Mouse (Mus musculus): ENCODE measurements around the gene Gm10985.
A peak's percentile ranks its signal among the peaks of the same experiment; 100 is the strongest.

The Gm10985 gene

DNA sequence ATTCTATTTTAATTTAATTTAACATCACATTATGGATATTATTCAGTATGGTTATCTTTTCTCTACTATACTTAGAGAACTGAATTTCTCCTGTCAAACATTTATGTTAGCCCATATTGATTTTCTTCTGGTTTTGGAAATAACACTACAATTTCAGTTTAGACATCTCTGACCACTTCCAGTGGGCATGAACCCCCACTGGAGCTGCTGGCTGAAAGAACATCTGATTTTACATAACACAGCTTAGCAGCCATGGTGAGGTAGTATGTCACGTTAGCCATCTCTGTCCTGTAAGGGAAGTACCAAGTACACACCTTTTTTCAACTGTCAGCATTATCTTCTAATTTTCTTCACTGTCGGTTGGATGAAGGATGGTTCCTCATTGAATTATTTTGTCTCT lies at the start of gene Gm10985:
TSS of gene Gm10985 (plus strand) at position 301 of the 400 bp plus-strand sequence.
- no peak for DNase-seq

DNA sequence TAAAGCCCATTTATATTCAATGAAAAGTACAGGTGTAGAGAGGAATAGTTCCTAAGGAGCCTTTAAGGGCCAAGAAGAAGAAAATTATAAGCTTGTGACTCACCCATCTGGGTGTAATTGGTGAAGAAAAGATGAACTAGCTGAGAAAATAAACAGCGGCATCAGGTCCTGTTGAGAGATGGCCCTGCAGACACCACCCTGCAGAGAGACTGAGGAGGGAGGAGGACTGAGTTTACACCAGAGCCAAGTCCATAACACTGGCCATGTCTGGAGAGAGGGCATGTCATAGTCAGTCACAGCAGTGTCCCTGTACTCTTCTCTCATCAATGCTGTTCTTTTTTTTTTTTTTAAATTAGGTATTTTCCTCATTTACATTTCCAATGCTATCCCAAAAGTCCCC lies 48.0 kb upstream of the Gm10985 start:
- DNase-seq, result peak; percentile 56 to 63

DNA sequence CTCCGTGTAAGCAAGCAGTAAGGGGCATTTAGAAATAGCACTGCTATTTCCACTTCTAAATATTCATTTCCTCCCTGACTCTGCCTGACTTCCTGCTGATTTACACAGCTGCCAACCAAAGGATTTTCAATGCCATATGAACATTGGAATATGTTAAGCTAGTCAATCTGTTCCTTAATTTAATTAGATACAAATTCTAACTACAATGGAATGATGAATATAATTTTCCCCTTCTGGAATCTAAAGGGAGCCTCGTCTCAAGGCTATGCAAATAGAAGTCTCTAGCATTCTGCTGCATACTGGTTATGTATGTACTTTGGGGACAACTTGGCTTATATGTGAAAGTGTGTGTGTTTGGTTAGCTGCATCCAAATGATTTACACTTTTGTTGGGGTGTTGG lies 45.2 kb upstream of the Gm10985 start:
- peak in 1 of 2 experiments; percentile 25 for DNase-seq

DNA sequence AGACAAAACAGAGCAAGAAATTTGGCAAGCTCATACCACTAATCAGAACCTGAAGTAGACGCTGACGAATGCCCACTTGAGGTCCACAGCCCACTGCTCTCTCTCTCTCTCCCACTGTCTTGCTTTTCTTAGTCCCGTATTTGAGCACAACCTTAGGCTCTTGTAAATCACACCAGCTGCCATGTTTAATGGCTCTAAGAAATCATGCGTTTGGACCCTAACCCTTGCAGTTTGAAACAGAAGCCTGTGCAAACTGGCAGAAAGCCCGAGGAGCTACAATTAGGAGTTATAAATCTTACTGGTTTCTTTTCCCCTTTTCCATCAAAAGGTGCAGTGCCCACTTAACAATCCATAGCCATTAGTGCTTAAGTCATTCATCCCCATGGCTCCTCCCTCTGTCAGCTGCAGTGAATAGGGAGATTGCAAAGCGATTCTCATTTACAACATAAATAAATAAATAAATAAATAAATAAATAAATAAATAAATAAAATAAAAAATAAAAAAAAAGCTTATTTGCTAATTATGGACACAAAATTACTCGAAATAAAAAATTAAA lies 31.4 kb upstream of the Gm10985 start:
- DNase-seq, result no peak

DNA sequence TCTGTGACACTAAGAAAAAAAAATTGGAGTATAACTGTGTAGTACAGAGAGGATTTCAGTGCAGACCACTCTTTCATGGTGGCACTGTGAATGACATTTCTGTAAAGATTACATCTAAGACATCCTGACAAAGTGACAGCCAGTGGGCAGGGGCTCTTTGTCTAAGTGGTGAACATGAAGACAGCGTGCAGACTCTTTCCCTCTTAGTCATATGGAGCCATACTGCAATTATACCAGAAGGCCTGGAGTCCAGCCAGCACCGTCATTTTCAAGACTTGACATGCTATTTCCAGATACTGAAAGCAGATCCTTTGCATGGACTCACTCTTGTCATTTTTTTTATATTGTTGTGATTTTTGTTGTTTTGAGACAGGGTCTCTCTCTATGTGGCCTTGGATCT lies 10.6 kb upstream of the Gm10985 start:
- peak in 1 of 2 experiments; percentile 5 for DNase-seq

DNA sequence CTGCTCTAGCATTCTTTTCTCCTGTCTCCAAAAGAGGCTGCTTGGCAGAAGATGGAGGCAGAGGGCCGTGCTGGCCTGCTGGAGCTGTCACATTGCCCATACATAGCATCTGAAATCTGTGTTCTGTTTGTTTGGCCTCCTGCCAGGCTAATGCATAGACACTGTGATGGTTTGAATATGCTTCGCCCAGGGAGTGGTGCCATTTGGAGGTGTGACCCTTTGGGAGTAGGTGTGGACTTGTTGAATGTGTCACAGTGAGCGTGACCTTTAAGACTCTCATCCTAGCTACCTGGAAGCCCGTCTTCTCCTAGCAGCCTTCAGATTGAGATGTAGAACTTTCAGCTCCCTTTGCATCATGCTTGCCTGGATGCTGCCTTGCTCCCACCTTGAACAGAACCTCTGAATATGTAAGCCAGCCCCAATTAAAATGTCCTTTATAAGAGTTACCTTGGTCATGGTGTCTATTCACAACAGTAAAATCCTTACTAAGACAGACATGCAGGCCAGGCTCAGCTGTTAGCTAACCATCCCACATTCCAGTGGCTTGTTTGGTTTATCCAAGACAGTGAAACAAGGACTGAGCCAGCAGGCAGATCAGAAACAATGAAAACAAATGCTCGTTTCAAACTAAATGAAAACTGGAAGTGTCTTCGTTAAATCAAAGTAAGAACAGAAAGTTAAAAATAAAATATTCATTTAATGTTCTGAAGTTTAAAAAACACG lies 1.5 kb downstream of the Gm10985 start:
- DNase-seq, result peak in 1 of 2 experiments; percentile 3

DNA sequence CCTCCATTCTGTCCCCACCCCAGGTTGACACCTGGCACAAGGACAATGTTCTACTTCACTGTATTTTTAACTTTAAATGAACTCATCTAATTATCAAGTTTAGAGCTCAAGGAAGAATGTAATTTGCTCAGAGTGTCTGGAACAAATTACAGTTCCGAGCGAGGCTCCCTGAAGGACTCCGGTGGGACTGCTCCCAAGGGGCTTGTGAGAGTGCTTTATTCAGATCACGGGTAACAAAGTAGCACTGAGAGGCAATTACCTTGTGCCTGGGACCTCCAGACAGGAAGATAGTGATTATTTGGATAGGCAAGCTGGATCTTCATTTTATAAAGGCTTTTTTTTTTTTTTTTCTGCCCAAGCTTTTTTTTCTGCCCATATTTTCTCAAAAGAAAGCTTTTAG lies 2.8 kb downstream of the Gm10985 start:
- no peak for DNase-seq

DNA sequence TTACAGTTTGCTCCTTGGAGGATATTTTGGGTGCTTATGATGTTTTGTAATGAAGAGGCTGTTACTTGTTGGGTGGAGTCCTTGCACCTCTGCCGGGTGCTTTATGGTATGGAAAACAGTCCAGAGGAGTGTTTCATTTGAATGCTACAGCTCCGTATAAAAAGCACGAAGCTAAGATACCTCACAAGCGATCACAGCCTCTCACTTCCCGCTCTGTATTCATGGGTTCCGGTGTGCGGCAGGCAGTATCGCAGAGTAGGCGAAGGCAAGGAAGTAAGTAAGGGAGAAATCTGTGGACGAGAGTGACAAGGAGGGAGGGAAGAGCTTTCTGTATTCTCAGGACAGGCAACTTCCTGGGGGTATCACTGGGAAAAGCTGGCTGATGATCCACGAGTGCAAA lies 3.4 kb downstream of the Gm10985 start:
- no peak for DNase-seq

DNA sequence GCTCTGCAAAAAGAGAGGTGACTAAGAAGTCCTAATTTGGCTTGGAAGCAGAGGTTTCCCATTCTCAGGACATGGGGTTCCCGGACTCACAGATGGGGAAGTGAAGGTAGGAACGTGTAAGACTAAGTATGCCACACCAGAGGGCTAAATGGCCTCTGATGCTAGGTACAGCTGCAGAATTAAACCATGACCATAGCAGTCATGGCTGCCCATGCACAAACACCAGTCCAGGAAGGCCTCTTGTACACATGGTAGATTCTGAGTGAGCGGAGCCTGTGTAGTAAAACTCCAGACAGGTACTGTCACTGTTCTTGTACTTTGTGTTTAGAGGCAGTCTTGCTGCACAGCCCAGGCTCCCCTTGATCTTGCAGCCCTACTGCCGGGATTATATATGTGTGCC lies 9.4 kb downstream of the Gm10985 start:
- DNase-seq, result no peak

DNA sequence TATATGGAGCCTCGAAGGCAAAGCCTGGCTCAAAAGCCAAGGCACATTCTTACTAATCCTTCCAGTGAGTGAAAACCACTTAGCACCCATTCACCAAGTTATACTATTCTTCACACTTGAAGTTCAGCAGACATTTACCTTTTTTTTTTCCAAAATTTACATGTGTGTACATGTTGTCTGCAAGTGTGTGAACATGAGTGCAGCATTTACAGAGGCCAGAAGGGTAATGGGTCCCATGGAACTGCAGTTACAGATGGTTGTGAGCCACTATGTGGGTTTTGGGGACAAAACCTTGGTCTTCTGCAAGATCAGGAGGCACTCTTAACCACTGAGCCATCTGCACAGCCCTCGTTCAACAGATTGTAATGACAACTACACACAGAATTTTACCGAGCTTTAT lies 9.9 kb downstream of the Gm10985 start:
- DNase-seq, result no peak

DNA sequence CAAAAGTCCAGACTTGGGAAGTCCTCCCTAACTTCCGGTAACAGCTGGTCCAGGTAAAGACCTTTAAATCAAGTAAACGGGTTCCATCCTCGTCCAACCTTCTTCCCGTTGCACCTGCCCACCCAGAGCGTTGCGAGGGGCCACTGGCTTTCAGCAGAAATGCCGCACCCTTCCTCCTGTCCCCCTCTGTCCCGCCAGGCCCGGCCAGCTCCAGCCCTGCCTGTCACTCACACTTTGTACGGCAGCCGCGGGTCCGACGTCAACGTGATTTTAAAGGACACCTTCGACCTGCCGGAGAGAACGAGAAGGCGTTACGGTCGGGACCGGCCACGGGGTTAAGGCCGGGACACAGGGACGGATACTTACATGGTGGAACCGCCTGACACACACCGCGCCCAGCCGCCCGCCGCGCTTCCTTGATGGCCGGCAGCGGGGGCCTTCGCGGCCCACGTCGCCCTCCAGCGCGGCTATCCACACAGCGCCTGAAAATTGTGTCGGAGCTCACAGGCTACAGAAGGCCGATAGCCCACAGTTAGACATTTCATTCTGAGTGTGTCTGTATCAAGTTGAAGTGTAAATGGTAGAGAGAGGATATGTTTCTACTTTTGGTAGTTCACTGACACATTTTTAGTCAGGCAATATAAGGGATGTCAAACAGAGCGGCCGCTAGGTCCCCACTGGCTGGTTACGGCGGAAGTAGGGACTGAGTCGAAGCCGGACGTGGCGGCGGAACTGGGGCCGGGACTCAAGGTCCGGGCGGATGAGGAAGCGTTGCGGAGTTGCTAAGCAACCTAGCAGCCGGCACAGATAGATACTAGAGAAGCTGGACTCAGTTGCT lies 18.7 kb downstream of the Gm10985 start, which contains the start of gene Ufm1:
TSS of gene Ufm1 (minus strand) at position 448 of the 838 bp plus-strand sequence.
- DNase-seq, result peak; percentile 93 to 96

DNA sequence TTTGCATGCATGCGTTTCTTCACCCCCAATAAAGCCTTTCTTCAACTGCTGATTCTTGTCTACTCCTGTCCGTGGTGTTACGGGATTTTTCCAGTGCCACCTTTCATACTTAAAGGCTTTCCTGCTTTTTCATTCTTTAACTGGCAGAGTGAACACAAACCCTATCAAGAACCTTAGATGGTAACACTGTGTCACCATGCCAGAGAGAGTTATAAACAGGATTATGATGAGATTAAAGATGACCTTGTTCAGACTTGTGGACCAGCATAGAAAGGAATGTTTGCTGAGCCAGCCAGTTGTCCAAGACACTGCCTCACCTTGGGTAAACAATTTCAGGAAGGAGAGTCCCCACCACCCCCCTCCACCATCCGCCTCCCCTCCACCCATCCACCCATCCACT lies 23.3 kb downstream of the Gm10985 start:
- DNase-seq, result no peak

DNA sequence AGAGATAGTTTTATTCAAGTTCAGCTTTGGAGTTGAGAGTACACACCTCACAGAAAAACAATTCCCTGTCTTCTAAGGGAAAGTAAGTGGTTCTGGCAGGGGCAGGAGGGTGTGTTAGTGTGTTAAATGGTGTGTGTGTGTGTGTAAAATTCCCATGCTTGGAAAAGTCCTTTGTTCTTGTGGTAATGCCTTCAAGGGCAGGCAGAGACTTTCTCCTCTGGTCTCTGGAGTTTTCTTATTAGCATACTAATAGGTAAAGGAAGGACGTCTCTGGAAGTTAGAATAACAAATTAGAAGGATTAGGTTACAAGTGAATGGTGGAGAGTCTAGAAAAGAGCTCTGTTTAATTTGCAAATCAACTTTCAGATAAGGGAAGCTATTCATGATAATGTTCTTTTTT lies 24.4 kb downstream of the Gm10985 start:
- DNase-seq, result no peak

DNA sequence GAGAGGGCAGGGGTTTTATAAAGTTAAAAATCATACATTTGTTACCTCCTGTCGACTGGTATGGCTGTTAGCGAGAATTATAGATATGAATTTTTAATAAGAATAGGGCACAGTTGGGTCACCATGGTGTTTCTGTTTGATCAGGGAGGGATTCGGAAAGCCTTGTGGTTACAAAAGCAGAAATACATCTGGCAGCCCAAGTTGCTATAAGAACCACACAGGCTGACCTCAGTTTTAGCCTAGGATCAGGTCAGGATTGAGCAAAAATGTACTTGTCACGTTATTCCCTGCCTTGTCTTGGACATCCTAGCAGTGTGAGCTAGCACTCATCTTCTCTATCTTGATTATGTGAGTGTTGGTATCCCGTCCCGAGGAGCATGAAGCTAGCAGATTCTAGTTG lies 25.6 kb downstream of the Gm10985 start:
- DNase-seq, result no peak

DNA sequence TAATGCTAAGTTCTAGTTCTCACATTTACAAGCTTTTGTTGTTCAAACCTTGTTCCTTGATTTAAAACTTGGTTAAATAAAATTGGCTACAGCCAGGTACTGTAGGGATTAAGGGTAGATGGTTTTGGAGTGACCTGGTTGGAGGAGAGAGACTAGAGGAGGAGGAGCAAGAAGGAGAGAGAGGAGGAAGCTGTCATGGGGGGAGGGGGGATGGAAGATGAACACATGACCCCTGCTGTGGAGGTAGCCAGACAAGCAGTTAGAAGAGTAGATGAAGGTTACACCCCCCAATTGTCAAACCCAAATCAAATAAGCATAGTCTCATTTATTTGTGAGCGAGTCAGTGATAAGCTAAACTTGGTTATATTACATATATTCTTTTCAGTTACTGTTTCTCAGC lies 26.7 kb downstream of the Gm10985 start:
- no peak for DNase-seq

DNA sequence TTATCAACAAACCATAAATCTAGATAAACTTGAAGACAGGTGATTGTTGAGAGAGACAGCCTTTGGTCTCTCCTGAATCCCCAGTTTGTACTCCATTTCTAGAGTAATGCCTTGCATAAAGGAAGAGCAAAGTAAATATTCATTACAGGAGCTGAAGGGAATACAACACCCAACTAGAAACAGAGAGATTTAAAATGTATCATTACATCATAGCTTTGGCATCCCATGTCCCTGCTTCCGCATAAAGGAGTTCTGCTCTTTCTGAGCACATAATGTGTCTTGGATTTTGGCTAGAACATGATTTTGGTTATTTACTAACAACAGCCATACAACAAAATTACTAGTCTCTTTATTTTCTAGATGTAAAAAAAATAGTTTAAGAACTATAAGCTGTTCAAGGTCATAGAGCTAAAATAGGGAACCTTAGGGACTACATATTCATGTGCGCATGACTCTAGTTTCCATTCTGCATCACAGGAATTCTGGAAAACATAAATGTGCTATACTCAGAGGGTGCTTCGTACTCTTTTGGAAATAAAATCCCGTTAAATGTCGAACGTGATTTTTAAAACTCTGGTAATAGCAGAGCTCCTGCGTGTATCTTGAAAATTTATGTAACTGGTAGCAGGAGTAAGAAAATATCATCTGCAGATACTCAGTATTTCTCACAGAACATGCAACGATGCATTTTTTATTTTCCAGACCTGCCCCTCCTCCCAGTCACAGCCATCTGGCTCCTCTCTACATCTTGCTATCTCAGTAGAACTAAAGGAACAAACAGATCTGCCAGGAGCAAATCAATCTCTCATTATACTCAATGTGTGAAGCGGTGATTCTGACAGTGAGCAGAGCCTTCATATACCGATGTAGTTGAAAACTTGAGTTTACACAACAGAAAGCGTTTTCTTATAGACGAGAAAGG lies 46.0 kb downstream of the Gm10985 start:
- DNase-seq, result peak; percentile 3 to 5

All from cerebellum, postnatal 10 days (tissue).